Mouse (Mus musculus): Measurements from ENCODE around the gene Gm11239. TPM values are rescaled to one million over a fixed set of nuclear protein-coding genes. Genes with fewer than 3 reads are reported as not detected.
"Not testable (repeated sequence)": the region's sequence is repeated elsewhere in the genome, so short reads cannot be mapped to it uniquely, and the experiment has no call there.

The Gm11239 gene
- not detected in 2 replicates for polyA plus RNA-seq (2014; fragmentation: Nextera tagmentation; extraction: Ambion mirVana)

DNA sequence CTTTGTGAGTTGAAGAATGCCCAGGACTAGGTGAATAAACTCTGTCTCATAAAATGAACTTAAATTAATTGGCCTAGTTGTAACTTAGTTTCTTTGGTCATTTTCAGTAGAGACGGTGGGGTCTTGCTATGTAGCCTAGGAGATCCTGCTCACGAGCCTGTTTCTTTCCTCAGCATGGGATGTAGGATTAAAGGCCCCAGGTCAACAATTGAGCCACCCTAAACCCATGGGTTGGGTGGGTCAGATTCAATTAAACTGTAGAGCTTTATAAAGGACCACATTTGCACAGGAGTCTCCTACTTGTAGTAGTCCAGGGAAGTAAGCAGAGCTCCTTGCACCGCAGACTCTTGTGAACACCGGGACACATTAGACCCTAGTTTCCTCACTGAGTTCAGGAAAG is at the start of gene Gm11239:
Gene Gm11239 (plus strand): TSS at position 301 of the 400 bp plus-strand sequence.
- ATAC-seq; H3K4me2 ChIP-seq (ENCODE audit: low read length); H3K4me3 ChIP-seq (ENCODE audit: low read depth, low read length); H3K27me3 ChIP-seq (replicated peaks; ENCODE audit: control insufficient read depth, insufficient read depth, low read length); H3K36me3 ChIP-seq (ENCODE audit: control insufficient read depth, insufficient read depth, low read length); H3K9me3 ChIP-seq (replicated peaks; ENCODE audit: control insufficient read depth, low read length); H3K9ac ChIP-seq (ENCODE audit: low read length); DNase-seq (ENCODE audit: low spot score); H3K27ac ChIP-seq (ENCODE audit: low read depth, low read length); H3K4me1 ChIP-seq (ENCODE audit: control insufficient read depth, insufficient read depth, low read length): not testable (repeated sequence)
- WGBS, result no CpG with 5 or more reads among the region's 4 CpGs

- WGBS, result no CpG with 5 or more reads among the region's 3 CpGs
- not testable (repeated sequence) for H3K4me1 ChIP-seq (ENCODE audit: control insufficient read depth, insufficient read depth, low read length); ATAC-seq
Observed at GRCm38 (mm10) chr4:73622684-73623083, 45.5 kb upstream of the Gm11239 start, which contains the start of gene Gm11237. Gene Gm11237 (plus strand): TSS chr4:73622984.

GRCm38 (mm10) chr4:73637821-73638220 is 30.3 kb upstream of the Gm11239 start, which contains the start of gene Gm11236:
Gene Gm11236 (plus strand): TSS chr4:73638121.
- not testable (repeated sequence) for H3K27ac ChIP-seq (ENCODE audit: low read depth, low read length); H3K4me1 ChIP-seq (ENCODE audit: control insufficient read depth, insufficient read depth, low read length); H3K9me3 ChIP-seq (replicated peaks; ENCODE audit: control insufficient read depth, low read length); ATAC-seq; DNase-seq (ENCODE audit: low spot score); H3K27me3 ChIP-seq (replicated peaks; ENCODE audit: control insufficient read depth, insufficient read depth, low read length); H3K4me2 ChIP-seq (ENCODE audit: low read length); H3K36me3 ChIP-seq (ENCODE audit: control insufficient read depth, insufficient read depth, low read length); H3K4me3 ChIP-seq (ENCODE audit: low read depth, low read length); H3K9ac ChIP-seq (ENCODE audit: low read length)
- WGBS, result no CpG with 5 or more reads among the region's 4 CpGs

More at GRCm38 (mm10) chr4:73622684-73623083, 45.5 kb upstream of the Gm11239 start, which contains the start of gene Gm11237:
- not testable (repeated sequence) for H3K9me3 ChIP-seq (replicated peaks; ENCODE audit: control insufficient read depth, low read length); H3K36me3 ChIP-seq (ENCODE audit: control insufficient read depth, insufficient read depth, low read length); H3K4me2 ChIP-seq (ENCODE audit: low read length); H3K27me3 ChIP-seq (replicated peaks; ENCODE audit: control insufficient read depth, insufficient read depth, low read length); H3K27ac ChIP-seq (ENCODE audit: low read depth, low read length); H3K4me3 ChIP-seq (ENCODE audit: low read depth, low read length); DNase-seq (ENCODE audit: low spot score); H3K9ac ChIP-seq (ENCODE audit: low read length)

DNA sequence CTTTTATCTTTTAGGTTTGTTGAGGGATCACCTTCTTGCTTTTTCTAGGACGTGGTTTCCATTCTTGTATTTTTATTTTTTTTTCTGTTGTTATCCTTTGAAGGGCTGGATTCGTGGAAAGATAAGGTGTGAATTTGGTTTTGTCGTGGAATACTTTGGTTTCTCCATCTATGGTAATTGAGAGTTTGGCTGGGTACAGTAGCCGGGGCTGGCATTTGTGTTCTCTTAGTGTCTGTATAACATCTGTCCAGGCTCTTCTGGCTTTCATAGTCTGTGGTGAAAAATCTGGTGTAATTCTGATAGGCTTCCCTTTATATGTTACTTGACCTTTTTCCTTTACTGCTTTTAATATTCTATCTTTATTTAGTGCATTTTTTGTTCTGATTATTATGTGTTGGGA is 6.3 kb upstream of the Gm11239 start:
- not testable (repeated sequence) for H3K9ac ChIP-seq (ENCODE audit: low read length); H3K36me3 ChIP-seq (ENCODE audit: control insufficient read depth, insufficient read depth, low read length); H3K9me3 ChIP-seq (replicated peaks; ENCODE audit: control insufficient read depth, low read length); H3K27me3 ChIP-seq (replicated peaks; ENCODE audit: control insufficient read depth, insufficient read depth, low read length); H3K4me1 ChIP-seq (ENCODE audit: control insufficient read depth, insufficient read depth, low read length); H3K27ac ChIP-seq (ENCODE audit: low read depth, low read length); ATAC-seq; DNase-seq (ENCODE audit: low spot score); H3K4me2 ChIP-seq (ENCODE audit: low read length); H3K4me3 ChIP-seq (ENCODE audit: low read depth, low read length)
- WGBS, result 87% methylated on average over 4 of the region's 4 CpGs

GRCm38 (mm10) chr4:73683216-73683615 is 15.1 kb downstream of the Gm11239 start, which contains the start of gene Gm428:
Gene Gm428 (plus strand): TSS chr4:73683516.
- H3K27me3 ChIP-seq (replicated peaks; ENCODE audit: control insufficient read depth, insufficient read depth, low read length); DNase-seq (ENCODE audit: low spot score): not testable (repeated sequence)
- 67% methylated on average over 1 of the region's 4 CpGs for WGBS

GRCm38 (mm10) chr4:73718761-73719160 is 50.6 kb downstream of the Gm11239 start:
- 87% methylated on average over 1 of the region's 1 CpGs for WGBS
- ATAC-seq, result no peak

More at GRCm38 (mm10) chr4:73683216-73683615, 15.1 kb downstream of the Gm11239 start, which contains the start of gene Gm428:
- H3K4me1 ChIP-seq (ENCODE audit: control insufficient read depth, insufficient read depth, low read length); H3K9me3 ChIP-seq (replicated peaks; ENCODE audit: control insufficient read depth, low read length); H3K27ac ChIP-seq (ENCODE audit: low read depth, low read length); H3K4me2 ChIP-seq (ENCODE audit: low read length); ATAC-seq; H3K4me3 ChIP-seq (ENCODE audit: low read depth, low read length); H3K36me3 ChIP-seq (ENCODE audit: control insufficient read depth, insufficient read depth, low read length); H3K9ac ChIP-seq (ENCODE audit: low read length): not testable (repeated sequence)

GRCm38 (mm10) chr4:73719819-73720218 is 51.7 kb downstream of the Gm11239 start:
- Histone ChIP-seq H3K9ac (ENCODE audit: low read length) (no peak overlapping the region), H3K4me3 (ENCODE audit: low read depth, low read length) (no peak overlapping the region), H3K4me2 (ENCODE audit: low read length) (no peak overlapping the region), H3K4me1 (ENCODE audit: control insufficient read depth, insufficient read depth, low read length) (no peaks in the 10 kb centered on the region), H3K9me3 (replicated peaks; ENCODE audit: control insufficient read depth, low read length) (no peaks in the 10 kb centered on the region), H3K36me3 (ENCODE audit: control insufficient read depth, insufficient read depth, low read length) (no peaks in the 10 kb centered on the region), H3K27ac (ENCODE audit: low read depth, low read length) (no peak overlapping the region), H3K27me3 (replicated peaks; ENCODE audit: control insufficient read depth, insufficient read depth, low read length) (no peaks in the 10 kb centered on the region)
- ATAC-seq, result no peak
- DNase-seq (ENCODE audit: low spot score), result no peak

More at GRCm38 (mm10) chr4:73718761-73719160, 50.6 kb downstream of the Gm11239 start:
- Histone ChIP-seq H3K9me3 (replicated peaks; ENCODE audit: control insufficient read depth, low read length) (no peaks in the 10 kb centered on the region), H3K4me2 (ENCODE audit: low read length) (no peak overlapping the region), H3K9ac (ENCODE audit: low read length) (no peak overlapping the region), H3K4me1 (ENCODE audit: control insufficient read depth, insufficient read depth, low read length) (no peaks in the 10 kb centered on the region), H3K27ac (ENCODE audit: low read depth, low read length) (no peak overlapping the region), H3K36me3 (ENCODE audit: control insufficient read depth, insufficient read depth, low read length) (no peaks in the 10 kb centered on the region), H3K27me3 (replicated peaks; ENCODE audit: control insufficient read depth, insufficient read depth, low read length) (no peaks in the 10 kb centered on the region), H3K4me3 (ENCODE audit: low read depth, low read length) (no peak overlapping the region)
- DNase-seq (ENCODE audit: low spot score), result no peak

Other genes with a start within 250 kb of the Gm11239 start
- not detected in 2 replicates for gene Gm11238, start 60.5 kb upstream of the Gm11239 start, polyA plus RNA-seq (2014; fragmentation: Nextera tagmentation; extraction: Ambion mirVana)
- not detected in 2 replicates for gene Gm11237, start 45.4 kb upstream of the Gm11239 start, polyA plus RNA-seq (2014; fragmentation: Nextera tagmentation; extraction: Ambion mirVana)
- gene Gm11236, start 30.2 kb upstream of the Gm11239 start, polyA plus RNA-seq (2014; fragmentation: Nextera tagmentation; extraction: Ambion mirVana), result not detected in 2 replicates
- gene Gm428, start 15.2 kb downstream of the Gm11239 start, polyA plus RNA-seq (2014; fragmentation: Nextera tagmentation; extraction: Ambion mirVana), result not detected in 2 replicates
- gene Rasef, start 122.6 kb downstream of the Gm11239 start, polyA plus RNA-seq (2014; fragmentation: Nextera tagmentation; extraction: Ambion mirVana), result 0.05 and 0.10 TPM in 2 replicates
- not detected in 2 replicates for gene Gm11758, start 207.9 kb downstream of the Gm11239 start, polyA plus RNA-seq (2014; fragmentation: Nextera tagmentation; extraction: Ambion mirVana)
- gene Gm11757, start 222.8 kb downstream of the Gm11239 start, polyA plus RNA-seq (2014; fragmentation: Nextera tagmentation; extraction: Ambion mirVana), result not detected in 2 replicates
- gene Gm13871, start 237.6 kb downstream of the Gm11239 start, polyA plus RNA-seq (2014; fragmentation: Nextera tagmentation; extraction: Ambion mirVana), result not detected in 2 replicates

All from forebrain, embryonic 14.5 days (tissue).